Mouse (Mus musculus): ENCODE measurements around the gene Gpr62. TPM values are rescaled to one million over a fixed set of nuclear protein-coding genes. Genes with fewer than 3 reads are reported as not detected.
"Not testable (repeated sequence)": the region's sequence is repeated elsewhere in the genome, so short reads cannot be mapped to it uniquely, and the experiment has no call there.

The Gpr62 gene
- 0.64 and 0.75 TPM in 2 replicates for polyA plus RNA-seq (2015; fragmentation: Nextera tagmentation; extraction: Ambion mirVana)

- peak; percentile 56 for ATAC-seq (replicated peaks)
- Histone ChIP-seq H3K27ac (replicated peaks) (peak within 1 kb of the TSS; percentile 70), H3K4me1 (peaks cover 19% of the 10 kb centered on the region), H3K9me3 (no peaks in the 10 kb centered on the region), H3K36me3 (peaks cover 25% of the 10 kb centered on the region), H3K27me3 (no peaks in the 10 kb centered on the region), H3K4me3 (peak within 1 kb of the TSS; percentile 45), H3K9ac (replicated peaks) (peak within 1 kb of the TSS; percentile 59), H3K4me2 (replicated peaks) (peak within 1 kb of the TSS; percentile 75)
- 25% methylated on average over 26 of the region's 26 CpGs for WGBS
Measured at GRCm38 (mm10) chr9:106465571-106466200, at the start of gene Gpr62. Gene Gpr62 (minus strand): TSS chr9:106465938.

GRCm38 (mm10) chr9:106514273-106514672 is 48.5 kb upstream of the Gpr62 start, which contains the start of gene Iqcf5:
Gene Iqcf5 (plus strand): TSS chr9:106514573.
- H3K4me2 ChIP-seq (replicated peaks): no peak within 1 kb of the TSS
- H3K27me3 ChIP-seq: no peaks in the 10 kb centered on the region
- ATAC-seq (replicated peaks): no peak
- H3K36me3 ChIP-seq: no peaks in the 10 kb centered on the region
- peaks cover 4% of the 10 kb centered on the region; the same call in 1 of the 2 replicates for H3K4me1 ChIP-seq
- 87% methylated on average over 4 of the region's 4 CpGs for WGBS
- no peak within 1 kb of the TSS for H3K9ac ChIP-seq (replicated peaks)
- no peaks in the 10 kb centered on the region for H3K9me3 ChIP-seq
- H3K27ac ChIP-seq (replicated peaks): no peak within 1 kb of the TSS; the same call in 1 of the 2 replicates
- no peak within 1 kb of the TSS for H3K4me3 ChIP-seq

GRCm38 (mm10) chr9:106513566-106513965 is 47.8 kb upstream of the Gpr62 start:
- WGBS: 76% methylated on average over 6 of the region's 6 CpGs
- no peak overlapping the region for H3K4me3 ChIP-seq
- H3K27me3 ChIP-seq: no peaks in the 10 kb centered on the region
- H3K9ac ChIP-seq (replicated peaks): no peak overlapping the region
- H3K9me3 ChIP-seq: no peaks in the 10 kb centered on the region
- H3K27ac ChIP-seq (replicated peaks): no peak overlapping the region; the same call in 1 of the 2 replicates
- H3K4me2 ChIP-seq (replicated peaks): no peak overlapping the region
- H3K36me3 ChIP-seq: no peaks in the 10 kb centered on the region
- no peak for ATAC-seq (replicated peaks)
- peaks cover 4% of the 10 kb centered on the region; the same call in 1 of the 2 replicates for H3K4me1 ChIP-seq

GRCm38 (mm10) chr9:106512729-106513450 is 47.2 kb upstream of the Gpr62 start:
- Histone ChIP-seq H3K9me3 (no peaks in the 10 kb centered on the region), H3K4me1 (peaks cover 4% of the 10 kb centered on the region; the same call in 1 of the 2 replicates), H3K36me3 (no peaks in the 10 kb centered on the region), H3K4me3 (no peak overlapping the region), H3K27me3 (no peaks in the 10 kb centered on the region), H3K9ac (replicated peaks) (no peak overlapping the region), H3K4me2 (replicated peaks) (no peak overlapping the region), H3K27ac (replicated peaks) (no peak overlapping the region; the same call in 1 of the 2 replicates)
- no peak for ATAC-seq (replicated peaks)
- 46% methylated on average over 13 of the region's 13 CpGs for WGBS

- no peaks in the 10 kb centered on the region for H3K9me3 ChIP-seq
- ATAC-seq (replicated peaks): no peak
- no peak overlapping the region for H3K4me3 ChIP-seq
- no peaks in the 10 kb centered on the region for H3K36me3 ChIP-seq
- no peak overlapping the region for H3K4me2 ChIP-seq (replicated peaks)
- 94% methylated on average over 10 of the region's 10 CpGs for WGBS
- H3K4me1 ChIP-seq: peaks cover 4% of the 10 kb centered on the region; the same call in 1 of the 2 replicates
- H3K27ac ChIP-seq (replicated peaks): no peak overlapping the region
- no peaks in the 10 kb centered on the region for H3K27me3 ChIP-seq
- H3K9ac ChIP-seq (replicated peaks): no peak overlapping the region
Measured at GRCm38 (mm10) chr9:106509356-106509755, 43.6 kb upstream of the Gpr62 start.

GRCm38 (mm10) chr9:106504246-106504645 is 38.5 kb upstream of the Gpr62 start:
- no peak overlapping the region for H3K4me3 ChIP-seq
- H3K9ac ChIP-seq (replicated peaks): no peak overlapping the region
- 72% methylated on average over 6 of the region's 6 CpGs for WGBS
- no peaks in the 10 kb centered on the region for H3K9me3 ChIP-seq
- H3K4me2 ChIP-seq (replicated peaks): no peak overlapping the region
- H3K27ac ChIP-seq (replicated peaks): no peak overlapping the region
- H3K36me3 ChIP-seq: no peaks in the 10 kb centered on the region
- H3K27me3 ChIP-seq: no peaks in the 10 kb centered on the region
- no peak for ATAC-seq (replicated peaks)
- no peaks in the 10 kb centered on the region for H3K4me1 ChIP-seq

GRCm38 (mm10) chr9:106501846-106502245 is 36.1 kb upstream of the Gpr62 start:
- Histone ChIP-seq H3K9me3 (no peaks in the 10 kb centered on the region), H3K4me3 (no peak overlapping the region), H3K9ac (replicated peaks) (no peak overlapping the region), H3K36me3 (no peaks in the 10 kb centered on the region), H3K4me2 (replicated peaks) (no peak overlapping the region), H3K27ac (replicated peaks) (no peak overlapping the region), H3K4me1 (no peaks in the 10 kb centered on the region), H3K27me3 (no peaks in the 10 kb centered on the region)
- no peak for ATAC-seq (replicated peaks)
- 88% methylated on average over 22 of the region's 22 CpGs for WGBS

- H3K4me1 ChIP-seq: no peaks in the 10 kb centered on the region
- H3K4me3 ChIP-seq: no peak within 1 kb of the TSS
- no peak within 1 kb of the TSS for H3K27ac ChIP-seq (replicated peaks)
- whole genome bisulfite sequencing: 93% methylated on average over 6 of the region's 6 CpGs
- no peak within 1 kb of the TSS for H3K9ac ChIP-seq (replicated peaks)
- H3K4me2 ChIP-seq (replicated peaks): no peak within 1 kb of the TSS
- no peak for ATAC-seq (replicated peaks)
- H3K36me3 ChIP-seq: no peaks in the 10 kb centered on the region
- no peaks in the 10 kb centered on the region for H3K27me3 ChIP-seq
- H3K9me3 ChIP-seq: no peaks in the 10 kb centered on the region
Measured at GRCm38 (mm10) chr9:106499667-106500066, 33.9 kb upstream of the Gpr62 start, which contains the start of gene Iqcf1. Gene Iqcf1 (plus strand): TSS chr9:106499967.

GRCm38 (mm10) chr9:106487602-106488001 is 21.9 kb upstream of the Gpr62 start:
- H3K36me3 ChIP-seq: peaks cover 27% of the 10 kb centered on the region
- ATAC-seq (replicated peaks); H3K27ac ChIP-seq (replicated peaks); H3K4me3 ChIP-seq; H3K27me3 ChIP-seq; H3K4me2 ChIP-seq (replicated peaks); H3K9ac ChIP-seq (replicated peaks); H3K9me3 ChIP-seq; H3K4me1 ChIP-seq: not testable (repeated sequence)
- WGBS: 91% methylated on average over 6 of the region's 6 CpGs

GRCm38 (mm10) chr9:106485076-106485475 is 19.3 kb upstream of the Gpr62 start:
- H3K9ac ChIP-seq (replicated peaks): no peak overlapping the region
- H3K27me3 ChIP-seq: no peaks in the 10 kb centered on the region
- H3K4me3 ChIP-seq: no peak overlapping the region
- H3K36me3 ChIP-seq: peaks cover 27% of the 10 kb centered on the region
- H3K9me3 ChIP-seq: no peaks in the 10 kb centered on the region
- no peak for ATAC-seq (replicated peaks)
- 73% methylated on average over 10 of the region's 10 CpGs for WGBS
- no peaks in the 10 kb centered on the region for H3K4me1 ChIP-seq
- no peak overlapping the region for H3K4me2 ChIP-seq (replicated peaks)
- no peak overlapping the region for H3K27ac ChIP-seq (replicated peaks)

GRCm38 (mm10) chr9:106483606-106484005 is 17.9 kb upstream of the Gpr62 start:
- Histone ChIP-seq H3K27me3 (no peaks in the 10 kb centered on the region), H3K36me3 (peaks cover 27% of the 10 kb centered on the region), H3K9me3 (no peaks in the 10 kb centered on the region), H3K4me2 (replicated peaks) (no peak overlapping the region), H3K4me3 (no peak overlapping the region), H3K27ac (replicated peaks) (no peak overlapping the region), H3K9ac (replicated peaks) (no peak overlapping the region), H3K4me1 (peaks cover 3% of the 10 kb centered on the region; the same call in 1 of the 2 replicates)
- no peak for ATAC-seq (replicated peaks)
- 94% methylated on average over 17 of the region's 17 CpGs for WGBS

- H3K36me3 ChIP-seq: peaks cover 27% of the 10 kb centered on the region
- H3K9ac ChIP-seq (replicated peaks): no peak overlapping the region
- no peaks in the 10 kb centered on the region for H3K9me3 ChIP-seq
- no peak for ATAC-seq (replicated peaks)
- H3K4me2 ChIP-seq (replicated peaks): no peak overlapping the region
- H3K4me1 ChIP-seq: peaks cover 8% of the 10 kb centered on the region
- H3K27me3 ChIP-seq: no peaks in the 10 kb centered on the region
- no peak overlapping the region for H3K27ac ChIP-seq (replicated peaks)
- WGBS: 95% methylated on average over 10 of the region's 10 CpGs
- H3K4me3 ChIP-seq: no peak overlapping the region
Measured at GRCm38 (mm10) chr9:106483136-106483535, 17.4 kb upstream of the Gpr62 start.
